Mouse (Mus musculus) bone marrow, adult 2 months (tissue): ENCODE measurements around the gene Hadha. TPM values are rescaled to one million over a fixed set of nuclear protein-coding genes. Genes with fewer than 3 reads are reported as not detected.

Experiments used
- H3K27ac ChIP-seq: fragments of 200-500 bp; 2 replicates; pipeline ENCODE4 v1.5.1; 2012; ENCODE audit warnings: low read depth, mild to moderate bottlenecking, control low read depth, inconsistent platforms, low read length; ENCODE audit not compliant: control insufficient read depth, poor library complexity, insufficient read depth
- H3K4me1 ChIP-seq: fragments of 200-500 bp; 2 replicates; pipeline ENCODE4 v1.6.1; 2011; ENCODE audit warnings: low read length; ENCODE audit not compliant: control insufficient read depth, insufficient read depth
- H3K4me3 ChIP-seq: fragments of 200-500 bp; replicated peaks from 2 replicates; pipeline ENCODE3; 2011; ENCODE audit warnings: mild to moderate bottlenecking, low read depth, low read length, control low read depth; ENCODE audit not compliant: control insufficient read depth
- CTCF ChIP-seq: fragments of 200-500 bp; IDR thresholded peaks from 2 replicates; pipeline ENCODE4 v1.5.1; 2011; ENCODE audit warnings: low read length, control low read depth; ENCODE audit not compliant: control insufficient read depth, insufficient read depth
- POLR2A ChIP-seq: fragments of 200-500 bp; IDR thresholded peaks from 2 replicates; pipeline ENCODE4 v1.6.1; 2011; ENCODE audit warnings: low read depth, mild to moderate bottlenecking, control low read depth, low read length, borderline replicate concordance; ENCODE audit not compliant: control insufficient read depth
- WGBS: fragments of 180-500 bp; shearing (Covaris S2); methylation state at CpG from one replicate; pipeline ENCODE4 v1.1.7; 2018; 5-methylcytosine and 5-hydroxymethylcytosine counted together
- polyA plus RNA-seq: library from polyadenylated mRNA; stranded (reverse); fragments of >200 nt; gene quantifications from 2 replicates; pipeline ENCODE4 v1.2.4, GENCODE M21; 2011; ENCODE audit warnings: low replicate concordance; ENCODE audit not compliant: missing spikeins, insufficient read depth, insufficient read length

Hadha gene
- polyA plus RNA-seq, 1 experiment, result 51.3 TPM

GRCm38 (mm10) chr5:30104841-30105667 lies 49.9 kb downstream of the Hadha start, which contains the start of gene Garem2:
Garem2 (plus strand) TSS chr5:30105161.
- 4% methylated on average over 65 of the region's 65 CpGs for WGBS
- H3K4me3 ChIP-seq, result no peak within 1 kb of the TSS
- no peak for TF ChIP-seq CTCF
- no peak for TF ChIP-seq POLR2A
- no peaks in the 10 kb centered on the region for H3K4me1 ChIP-seq
- H3K27ac ChIP-seq, result no peak within 1 kb of the TSS

GRCm38 (mm10) chr5:30104339-30104738 lies 50.6 kb downstream of the Hadha start:
- 9% methylated on average over 12 of the region's 12 CpGs for WGBS
- TF ChIP-seq POLR2A, result no peak
- TF ChIP-seq CTCF, result peak; percentile 47; the same call in 1 of the 2 replicates
- Histone ChIP-seq H3K4me3 (no peak overlapping the region), H3K27ac (no peak overlapping the region), H3K4me1 (no peaks in the 10 kb centered on the region)

- TF ChIP-seq CTCF (no peak), POLR2A (no peak)
- no peak overlapping the region for H3K27ac ChIP-seq
- no peaks in the 10 kb centered on the region for H3K4me1 ChIP-seq
- H3K4me3 ChIP-seq, result no peak overlapping the region
- WGBS, result 73% methylated on average over 3 of the region's 3 CpGs
Observed at GRCm38 (mm10) chr5:30103340-30103739, 51.6 kb downstream of the Hadha start.

- Histone ChIP-seq H3K27ac (no peak overlapping the region), H3K4me3 (no peak overlapping the region), H3K4me1 (no peaks in the 10 kb centered on the region)
- WGBS, result 93% methylated on average over 1 of the region's 1 CpGs
- TF ChIP-seq POLR2A (no peak), CTCF (no peak)
Observed at GRCm38 (mm10) chr5:30098260-30098659, 56.7 kb downstream of the Hadha start.

- no peak overlapping the region for H3K4me3 ChIP-seq
- H3K27ac ChIP-seq, result no peak overlapping the region
- TF ChIP-seq CTCF (no peak), POLR2A (no peak)
- 60% methylated on average over 6 of the region's 6 CpGs for WGBS
- no peaks in the 10 kb centered on the region; the same call in 1 of the 2 replicates for H3K4me1 ChIP-seq
Observed at GRCm38 (mm10) chr5:30095731-30096130, 59.2 kb downstream of the Hadha start.

- H3K27ac ChIP-seq, result no peak overlapping the region
- H3K4me3 ChIP-seq, result no peak overlapping the region
- H3K4me1 ChIP-seq, result no peaks in the 10 kb centered on the region; the same call in 1 of the 2 replicates
- WGBS, result 24% methylated on average over 2 of the region's 2 CpGs
- no peak for TF ChIP-seq POLR2A
- no peak for TF ChIP-seq CTCF
Observed at GRCm38 (mm10) chr5:30094399-30094798, 60.6 kb downstream of the Hadha start.

- no peak for TF ChIP-seq CTCF
- TF ChIP-seq POLR2A, result no peak
- 65% methylated on average over 13 of the region's 13 CpGs for WGBS
- H3K27ac ChIP-seq, result no peak overlapping the region
- no peaks in the 10 kb centered on the region; the same call in 1 of the 2 replicates for H3K4me1 ChIP-seq
- H3K4me3 ChIP-seq, result no peak overlapping the region
Observed at GRCm38 (mm10) chr5:30092701-30093100, 62.3 kb downstream of the Hadha start.
